In genomic region chr7:139341020-139341660, GRCm38 (mm10) we compare ENCODE assay signal across 22 mouse cellular contexts. TPM values are rescaled to one million over a fixed set of nuclear protein-coding genes. Genes with fewer than 3 reads are reported as not detected.
A peak's percentile ranks its signal among the peaks of the same experiment; 100 is the strongest.
DNase-seq lines count a peak whose midpoint lies in the region; ATAC-seq and TF ChIP-seq lines count a peak whose summit lies in the region.
"Had no signal": no experiment of that assay in that cellular context is flagged by ENCODE, and none has a peak within 500 bp of the region (broad histone marks: within the 10 kb centered on the region; RNA-seq: fewer than 3 reads in every experiment).

No protein-coding gene starts in this region.

- DNase-seq in left cerebral cortex, adult 2 months (ENCODE audit: extremely low spot score in 1 of 2, low spot score in 2 of 2) = peak in 1 of 2 experiments; percentile 13
- no peak for DNase-seq in left cerebral cortex, postnatal 10 days (ENCODE audit: extremely low spot score in 1 of 2, low spot score in 2 of 2)
- DNase-seq in brain, embryonic 14.5 days (ENCODE audit: low read depth) = peak; percentile 25
- DNase-seq in cerebellum, adult 2 months = peak; percentile 55 to 69
- peak; percentile 21 to 49 for DNase-seq in cerebellum, postnatal 36 days
- no peak for DNase-seq in thymus, postnatal 25 days
- DNase-seq in forebrain, embryonic 11.5 days (ENCODE audit: low spot score) = no peak
- DNase-seq: adrenal gland, adult 2 months; heart, postnatal 10 days; kidney, adult 9 months; kidney, postnatal 36 days; layer of hippocampus, adult 9-11 months; midbrain, embryonic 14.5 days; thymus, adult 18-20 months had no signal

- ATAC-seq in forebrain, embryonic 11.5 days (replicated peaks; ENCODE audit: low FRiP score) = no peak
- ATAC-seq: forebrain, embryonic 13.5 days; inflammation-experienced regulatory T-cells, adult 6 months; lung, postnatal 0 days had no signal

- 13% methylated on average over 4 of the region's 4 CpGs for WGBS in cerebellum, adult 2 months
- WGBS in forebrain, embryonic 11.5 days = 76% methylated on average over 4 of the region's 4 CpGs

- H3K4me2 ChIP-seq in forebrain, embryonic 11.5 days (ENCODE audit: low read depth, low read length, severe bottlenecking) = no peak overlapping the region
- H3K4me2 ChIP-seq: forebrain, embryonic 13.5 days; heart, embryonic 11.5 days; limb, embryonic 15.5 days; liver, embryonic 15.5 days; neural tube, embryonic 13.5 days; stomach, embryonic 15.5 days had no signal

- TF ChIP-seq POLR2A in brain, embryonic 14.5 days (IDR thresholded peaks at IDR 0.05; ENCODE audit: borderline replicate concordance, extremely low read depth, insufficient read depth, insufficient read length, poor library complexity, severe bottlenecking) = no peak
- no peak for TF ChIP-seq POLR2A in cerebellum, adult 2 months (IDR thresholded peaks at IDR 0.05; ENCODE audit: borderline replicate concordance, insufficient read depth, low read length)

- no peak overlapping the region for H3K4me3 ChIP-seq in left cerebral cortex, adult 2 months
- H3K4me3 ChIP-seq in cerebellum, adult 2 months (replicated peaks; ENCODE audit: insufficient read depth, low read depth, low read length) = no peak overlapping the region
- no peak overlapping the region for H3K4me3 ChIP-seq in forebrain, embryonic 11.5 days (ENCODE audit: low read depth, low read length)
- H3K4me3 ChIP-seq: forebrain, embryonic 13.5 days; limb, embryonic 15.5 days; liver, embryonic 15.5 days; neural tube, embryonic 13.5 days; stomach, embryonic 15.5 days had no signal

- peak overlapping the region; percentile 53; the same call in 1 of the 2 replicates for H3K27ac ChIP-seq in left cerebral cortex, adult 2 months
- H3K27ac ChIP-seq in cerebellum, adult 2 months (ENCODE audit: insufficient read depth, low read length) = peak overlapping the region; percentile 41
- H3K27ac ChIP-seq in forebrain, embryonic 11.5 days (ENCODE audit: low read depth, low read length) = no peak overlapping the region
- H3K27ac ChIP-seq: forebrain, embryonic 13.5 days; limb, embryonic 15.5 days; liver, embryonic 15.5 days; neural tube, embryonic 13.5 days; stomach, embryonic 15.5 days had no signal

- no peaks in the 10 kb centered on the region for H3K36me3 ChIP-seq in forebrain, embryonic 11.5 days (ENCODE audit: control insufficient read depth, insufficient read depth, low read length)
- H3K36me3 ChIP-seq: limb, embryonic 15.5 days; liver, embryonic 15.5 days; neural tube, embryonic 13.5 days; stomach, embryonic 15.5 days had no signal

- no peak for TF ChIP-seq CTCF in left cerebral cortex, adult 2 months (IDR thresholded peaks at IDR 0.05)
- no peak for TF ChIP-seq CTCF in brain, embryonic 14.5 days (IDR thresholded peaks at IDR 0.05; ENCODE audit: borderline replicate concordance, extremely low read depth, insufficient read depth, insufficient read length)
- no peak for TF ChIP-seq CTCF in cerebellum, adult 2 months (IDR thresholded peaks at IDR 0.05; ENCODE audit: borderline replicate concordance, insufficient read depth, low read depth, low read length)

- peaks cover 26% of the 10 kb centered on the region for H3K4me1 ChIP-seq in cerebellum, adult 2 months (ENCODE audit: control insufficient read depth, insufficient read depth, low read length)
- no peaks in the 10 kb centered on the region for H3K4me1 ChIP-seq in forebrain, embryonic 11.5 days (replicated peaks; ENCODE audit: control insufficient read depth, insufficient read depth, low read length)
- H3K4me1 ChIP-seq: forebrain, embryonic 13.5 days; liver, embryonic 15.5 days; neural tube, embryonic 13.5 days had no signal

- intact Hi-C loops in left cerebral cortex, adult 2 months (cut with DNase I) = no loop called here
- intact Hi-C loops in left cerebral cortex, postnatal 10 days (cut with DNase I) = no loop called here

- H3K9me3 ChIP-seq in forebrain, embryonic 11.5 days (ENCODE audit: control insufficient read depth, low read length) = no peaks in the 10 kb centered on the region
- H3K9me3 ChIP-seq: forebrain, embryonic 13.5 days; limb, embryonic 15.5 days; liver, embryonic 15.5 days; neural tube, embryonic 13.5 days; stomach, embryonic 15.5 days had no signal

- no peak overlapping the region for H3K9ac ChIP-seq in forebrain, embryonic 11.5 days (ENCODE audit: low read length)
- H3K9ac ChIP-seq: forebrain, embryonic 13.5 days; limb, embryonic 15.5 days; liver, embryonic 15.5 days; neural tube, embryonic 13.5 days; stomach, embryonic 15.5 days had no signal

- no peaks in the 10 kb centered on the region for H3K27me3 ChIP-seq in cerebellum, adult 2 months (ENCODE audit: control insufficient read depth, insufficient read depth, low read length)
- no peaks in the 10 kb centered on the region for H3K27me3 ChIP-seq in forebrain, embryonic 11.5 days (ENCODE audit: control insufficient read depth, insufficient read depth, low read length)
- H3K27me3 ChIP-seq: forebrain, embryonic 13.5 days; limb, embryonic 15.5 days; liver, embryonic 15.5 days; neural tube, embryonic 13.5 days; stomach, embryonic 15.5 days had no signal

RNA-seq across cellular contexts. Expression of gene Inpp5a, which starts 47.8 kb away (rescaled TPM):
- total RNA-seq in left cerebral cortex, adult 2 months (2021) = 10 to 100 TPM; 56.6 to 58.5 TPM
- 10 to 100 TPM; 43.3 to 44.4 TPM for total RNA-seq in left cerebral cortex, postnatal 10 days (2021)
- polyA plus RNA-seq in brain, embryonic 14.5 days (2012; rRNA removed) = 6.2 and 17.6 TPM in 2 replicates
- polyA plus RNA-seq in cerebellum, adult 2 months (2012; rRNA removed) = 164 and 181 TPM in 2 replicates
- polyA plus RNA-seq in forebrain, embryonic 11.5 days (2014; fragmentation: Nextera tagmentation; extraction: Ambion mirVana) = 22.4 and 23.7 TPM in 2 replicates

Comparison
In these comparisons a context has a peak if more than half of its experiments do, and no peak if none do; other contexts are left out.
1. DNase-seq: peak in brain, embryonic 14.5 days (single experiment), cerebellum, adult 2 months (2 of 2) and cerebellum, postnatal 36 days (2 of 2); none in left cerebral cortex, postnatal 10 days (0 of 2), thymus, postnatal 25 days (single experiment) and forebrain, embryonic 11.5 days (single experiment).